Mouse (Mus musculus): ENCODE data around the gene Wdr4.

GRCm38 (mm10) chr17:31506282-31506681, 13.5 kb downstream of the Wdr4 start:
- TF ChIP-seq USF1 (IDR thresholded peaks at IDR 0.05; ENCODE audit: low read depth) (no peak), CEBPB (IDR thresholded peaks at IDR 0.05; ENCODE audit: low read depth) (no peak), MYOG (IDR thresholded peaks at IDR 0.05; ENCODE audit: control insufficient read depth, extremely low read depth, insufficient read length) (no peak), CTCF (IDR thresholded peaks at IDR 0.05; ENCODE audit: control insufficient read depth, insufficient read depth, insufficient read length) (no peak), MAX (IDR thresholded peaks at IDR 0.05) (no peak)

Measured in C2C12 (cell line).